Mouse (Mus musculus): ENCODE measurements at regions not wholly inside any gene's neighbourhood (a gene's known extent, or its start where the extent isn't known, plus 50 kb on each side); places are given as distances from the start of the nearest gene placed in this dataset.

DNA sequence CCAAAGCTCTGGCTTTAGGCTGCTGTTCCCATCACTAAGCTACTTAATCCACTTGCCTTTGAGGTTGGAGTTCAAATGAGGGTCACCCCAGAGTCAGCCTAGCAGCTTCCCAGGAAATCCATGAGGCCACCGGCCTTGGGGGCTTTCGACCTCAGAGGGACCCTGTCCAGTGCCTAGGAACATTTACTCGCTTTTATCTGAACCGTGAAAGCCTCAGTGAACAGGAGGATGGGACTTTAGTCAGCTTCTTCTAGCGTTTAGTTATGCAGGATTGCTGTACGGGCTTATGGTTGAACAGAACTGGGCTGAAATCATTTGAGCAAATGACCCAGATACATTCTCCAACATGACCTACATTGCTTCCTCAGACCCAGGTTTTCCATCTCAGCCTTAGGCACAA lies 174.9 kb downstream of the Parm1 start:
- no peak for DNase-seq

DNA sequence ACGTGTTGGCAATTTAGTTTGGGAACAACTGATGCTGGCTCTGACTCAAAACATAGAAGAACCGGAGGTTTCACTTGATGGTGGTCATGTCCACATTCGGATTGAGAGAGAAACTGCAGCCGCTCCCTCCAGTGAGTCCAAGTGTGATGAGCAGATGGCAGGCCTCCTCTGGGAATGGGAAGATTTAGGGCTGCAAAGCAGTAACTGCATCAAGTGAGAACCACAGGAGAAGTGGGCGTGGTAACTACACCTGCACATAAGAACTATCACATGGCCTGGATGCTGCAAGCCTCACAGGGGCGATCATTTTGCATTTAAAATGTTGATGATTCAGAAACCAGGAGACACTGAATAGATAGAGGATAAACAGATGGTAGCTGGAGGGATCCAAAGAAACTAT lies 161.3 kb downstream of the Parm1 start:
- DNase-seq: no peak

Measured in kidney, postnatal 4 days (tissue).